Comparison of ENCODE assay signal across 38 mouse cellular contexts in the genomic region with DNA sequence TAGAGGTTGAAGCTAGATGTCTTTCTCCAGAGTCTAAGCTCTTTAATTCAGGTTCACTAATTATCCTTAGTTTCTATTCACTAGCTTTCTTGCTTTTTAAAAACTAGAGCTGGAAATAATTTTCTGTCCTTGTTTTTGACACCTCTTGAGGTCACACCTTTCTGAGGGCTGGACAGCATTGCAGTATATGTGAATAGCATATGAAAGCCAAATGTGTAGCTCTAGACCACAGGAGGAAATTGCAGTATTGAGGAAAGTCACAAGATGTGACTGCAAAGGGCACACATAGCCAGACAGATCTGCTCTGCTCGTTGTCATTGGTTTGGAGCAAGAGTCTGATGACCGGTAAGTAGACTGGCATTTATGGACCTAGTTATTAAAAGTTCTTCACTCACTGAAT. TPM values are rescaled to one million over a fixed set of nuclear protein-coding genes. Genes with fewer than 3 reads are reported as not detected.
"Had no signal": no experiment of that assay in that cellular context is flagged by ENCODE, and none has a peak within 500 bp of the region (broad histone marks: within the 10 kb centered on the region; RNA-seq: fewer than 3 reads in every experiment).

A gene (plus strand): TSS at position 301 of the 400 bp plus-strand sequence.

- ATAC-seq: forebrain, embryonic 13.5 days; forebrain, embryonic 14.5 days; forebrain, embryonic 15.5 days; forebrain, embryonic 16.5 days; forebrain, postnatal 0 days had no signal

- H3K9me3 ChIP-seq: embryonic facial prominence, embryonic 10.5 days; embryonic facial prominence, embryonic 12.5 days; embryonic facial prominence, embryonic 13.5 days; embryonic facial prominence, embryonic 15.5 days; forebrain, embryonic 10.5 days; forebrain, embryonic 12.5 days; forebrain, embryonic 13.5 days; forebrain, embryonic 15.5 days had no signal

- H3K9ac ChIP-seq: embryonic facial prominence, embryonic 12.5 days; embryonic facial prominence, embryonic 13.5 days; embryonic facial prominence, embryonic 15.5 days; forebrain, embryonic 12.5 days; forebrain, embryonic 13.5 days; forebrain, embryonic 15.5 days; forebrain, postnatal 0 days had no signal

- H3K4me3 ChIP-seq: embryonic facial prominence, embryonic 10.5 days; embryonic facial prominence, embryonic 12.5 days; embryonic facial prominence, embryonic 13.5 days; embryonic facial prominence, embryonic 15.5 days; erythroblast, embryonic 14.5 days; forebrain, embryonic 10.5 days; forebrain, embryonic 12.5 days; forebrain, embryonic 13.5 days; forebrain, embryonic 15.5 days; gastrocnemius, adult 2 months; heart, adult 2 months had no signal

- DNase-seq: cerebellum, adult 8-10 months; cerebellum, adult 9-10 months; cerebellum, adult 9-11 months; cerebellum, postnatal 10 days; cerebellum, postnatal 14 days; cerebellum, postnatal 25 days; cerebellum, postnatal 36 days; embryo, embryonic 11 days; forebrain, postnatal 0 days; gastrocnemius, adult 2 months; gastrocnemius, postnatal 10 days; gastrocnemius, postnatal 14 days; gastrocnemius, postnatal 25 days; gastrocnemius, postnatal 36 days; heart, adult 11 months; heart, adult 18-20 months; heart, adult 2 months had no signal

- H3K27me3 ChIP-seq: embryonic facial prominence, embryonic 12.5 days; embryonic facial prominence, embryonic 13.5 days; embryonic facial prominence, embryonic 15.5 days; forebrain, embryonic 12.5 days; forebrain, embryonic 13.5 days; forebrain, embryonic 15.5 days had no signal

- H3K4me2 ChIP-seq: embryonic facial prominence, embryonic 12.5 days; embryonic facial prominence, embryonic 13.5 days; embryonic facial prominence, embryonic 15.5 days; forebrain, embryonic 12.5 days; forebrain, embryonic 13.5 days; forebrain, embryonic 15.5 days had no signal

- H3K36me3 ChIP-seq: embryonic facial prominence, embryonic 10.5 days; embryonic facial prominence, embryonic 12.5 days; embryonic facial prominence, embryonic 13.5 days; embryonic facial prominence, embryonic 15.5 days; forebrain, embryonic 10.5 days; forebrain, embryonic 12.5 days; forebrain, embryonic 15.5 days had no signal

- H3K27ac ChIP-seq: embryonic facial prominence, embryonic 10.5 days; embryonic facial prominence, embryonic 12.5 days; embryonic facial prominence, embryonic 13.5 days; embryonic facial prominence, embryonic 15.5 days; forebrain, embryonic 10.5 days; forebrain, embryonic 12.5 days; forebrain, embryonic 13.5 days; forebrain, embryonic 15.5 days; gastrocnemius, adult 2 months; heart, adult 2 months had no signal

- H3K4me1 ChIP-seq: embryonic facial prominence, embryonic 10.5 days; embryonic facial prominence, embryonic 12.5 days; embryonic facial prominence, embryonic 13.5 days; embryonic facial prominence, embryonic 15.5 days; forebrain, embryonic 10.5 days; forebrain, embryonic 12.5 days; forebrain, embryonic 13.5 days; forebrain, embryonic 15.5 days had no signal

RNA-seq across cellular contexts. Expression of the gene that starts here (rescaled TPM):
- total RNA-seq: common myeloid progenitor, adult 5-6 weeks; forebrain, postnatal 0 days; gastrocnemius, adult 18-20 months; gastrocnemius, adult 2 months; gastrocnemius, adult 8-10 months; gastrocnemius, postnatal 10 days; gastrocnemius, postnatal 14 days; gastrocnemius, postnatal 25 days; gastrocnemius, postnatal 36 days; gastrocnemius, postnatal 4 days; granulocyte monocyte progenitor cell, adult 5-6 weeks; heart, adult 18-20 months; heart, adult 2 months had no signal
- polyA plus RNA-seq: cortical plate, adult 2 months; embryonic facial prominence, embryonic 10.5 days; embryonic facial prominence, embryonic 11.5 days; embryonic facial prominence, embryonic 12.5 days; embryonic facial prominence, embryonic 13.5 days; embryonic facial prominence, embryonic 14.5 days; embryonic facial prominence, embryonic 15.5 days; erythroblast, embryonic 14.5 days; forebrain, embryonic 10.5 days; forebrain, embryonic 11.5 days; forebrain, embryonic 12.5 days; forebrain, embryonic 13.5 days; forebrain, embryonic 14.5 days; forebrain, embryonic 15.5 days; forebrain, embryonic 16.5 days; forebrain, postnatal 0 days; gonadal fat pad, adult 2 months; heart, adult 2 months had no signal
